Mouse (Mus musculus): ENCODE data around the gene Hspb2. TPM values are rescaled to one million over a fixed set of nuclear protein-coding genes. Genes with fewer than 3 reads are reported as not detected.

The Hspb2 gene
- total RNA-seq (2021) = 1 to 10 TPM; 1.3 to 1.8 TPM
- long read RNA-seq, experiment 1 = 0 reads
- long read RNA-seq, experiment 2 = 0 reads

DNA sequence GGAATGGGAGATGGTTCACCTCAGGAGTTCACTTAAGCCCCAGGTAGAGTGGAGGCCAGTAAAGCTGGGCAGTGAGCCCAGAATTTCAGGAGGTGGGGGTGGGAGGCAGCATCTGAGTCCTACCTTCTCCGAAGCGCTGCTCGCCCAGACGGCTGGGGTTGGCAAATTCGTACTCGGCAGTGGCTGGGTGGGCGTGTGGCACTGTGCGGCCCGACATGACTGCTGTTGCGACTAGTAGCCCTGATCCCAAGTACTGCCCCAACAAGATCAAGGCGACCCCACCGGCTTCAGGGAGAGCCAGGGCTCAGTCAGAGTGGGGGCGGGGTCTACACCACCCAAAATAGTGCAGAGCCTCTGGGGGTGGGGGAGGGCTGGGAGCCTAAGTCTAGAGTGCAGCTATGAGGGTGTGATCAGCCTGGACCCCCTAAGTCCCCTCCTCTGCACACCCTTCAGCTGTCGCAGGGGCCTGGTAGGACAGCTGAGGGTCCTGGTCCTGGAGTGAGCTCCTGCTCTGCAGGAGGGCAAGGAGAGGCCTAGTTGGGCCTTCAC, at the start of gene Hspb2:
Gene Hspb2 (minus strand): TSS at position 301 of the 549 bp plus-strand sequence.
- no peak for DNase-seq (ENCODE audit: low spot score in 2 of 2)

- DNase-seq (ENCODE audit: low spot score in 2 of 2) = peak in 1 of 2 experiments; percentile 43
Measured at GRCm38 (mm10) chr9:50800985-50801384, 48.8 kb upstream of the Hspb2 start.

DNA sequence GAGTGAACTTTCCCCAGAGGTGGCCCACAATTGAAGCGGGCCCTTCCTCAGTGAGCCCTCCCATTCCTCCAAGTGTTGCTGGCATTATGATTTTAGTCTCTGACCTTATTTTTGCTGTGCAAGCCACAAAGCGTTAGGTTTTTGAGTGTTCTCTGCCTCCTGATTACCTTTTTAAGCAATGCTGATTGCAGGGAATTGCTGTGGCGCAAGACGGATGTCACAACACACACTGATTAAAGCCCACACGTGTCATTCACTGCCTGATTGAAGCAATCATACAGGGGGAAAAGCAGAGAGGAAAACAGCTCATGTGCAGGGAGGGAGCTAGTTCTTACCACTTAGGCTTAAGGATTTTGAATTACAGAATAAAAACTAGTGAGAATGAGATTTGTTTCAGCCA, 46.2 kb upstream of the Hspb2 start:
- DNase-seq (ENCODE audit: low spot score in 2 of 2) = no peak

DNA sequence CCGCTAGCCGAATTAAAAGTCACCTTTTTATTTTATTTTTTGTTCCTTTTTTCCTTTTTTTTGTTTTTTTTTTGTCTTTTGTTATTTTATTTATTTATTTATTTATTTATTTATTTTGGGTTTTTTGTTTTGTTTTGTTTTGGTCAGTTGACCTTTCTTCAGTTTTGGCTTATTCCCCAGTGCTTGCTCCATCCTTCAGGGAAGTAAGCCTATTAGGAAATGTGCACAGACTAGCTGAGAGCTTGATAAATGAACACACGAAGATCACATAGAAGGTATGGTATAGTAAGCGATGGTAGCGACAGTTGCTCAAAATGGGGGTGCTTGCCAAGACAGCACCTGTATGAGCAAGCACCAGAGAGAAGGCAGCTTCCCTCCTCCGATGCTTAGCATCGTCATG, 45.5 kb upstream of the Hspb2 start:
- no peak for DNase-seq (ENCODE audit: low spot score in 2 of 2)

GRCm38 (mm10) chr9:50796776-50797175, 44.6 kb upstream of the Hspb2 start:
- DNase-seq (ENCODE audit: low spot score in 2 of 2) = no peak

DNA sequence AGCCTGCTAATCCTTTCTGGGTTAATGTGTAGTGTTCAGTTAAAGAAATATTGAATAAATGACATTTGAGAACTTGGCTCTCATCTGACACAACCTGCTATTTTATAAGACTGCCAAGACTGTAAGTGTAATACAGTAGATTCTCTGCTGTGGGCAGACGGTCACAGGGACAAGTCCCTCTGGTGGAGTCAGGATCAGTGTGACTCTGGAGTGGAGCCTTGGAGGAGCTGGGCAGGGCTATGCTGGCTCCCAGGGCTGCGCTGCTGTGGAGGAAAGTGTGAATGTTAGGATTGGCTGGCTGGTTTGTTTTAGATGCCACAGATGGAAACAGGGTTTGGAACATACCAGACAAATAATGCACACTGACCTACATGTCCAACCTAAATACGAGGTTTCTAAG, 43.1 kb upstream of the Hspb2 start:
- DNase-seq (ENCODE audit: low spot score in 2 of 2) = no peak

DNA sequence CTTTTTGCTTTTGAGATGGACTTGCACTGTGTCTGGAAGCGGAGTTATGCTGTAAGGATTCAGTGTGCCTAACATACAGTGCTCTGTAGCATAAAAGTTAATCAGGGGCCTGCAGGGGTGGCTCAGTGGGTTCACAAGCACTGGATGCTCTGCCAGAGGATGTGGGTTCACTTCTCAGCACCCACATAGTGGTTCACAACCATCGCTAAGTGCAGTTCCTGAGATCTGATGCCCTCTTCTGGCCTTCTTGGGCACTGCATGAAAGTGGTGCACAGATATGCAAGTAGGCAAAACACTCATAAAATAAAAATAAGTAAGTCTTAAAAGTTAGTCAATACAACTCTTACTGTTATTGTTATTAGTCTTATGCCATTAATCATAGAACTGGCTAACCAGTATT, 30.0 kb upstream of the Hspb2 start:
- no peak for DNase-seq (ENCODE audit: low spot score in 2 of 2)

DNA sequence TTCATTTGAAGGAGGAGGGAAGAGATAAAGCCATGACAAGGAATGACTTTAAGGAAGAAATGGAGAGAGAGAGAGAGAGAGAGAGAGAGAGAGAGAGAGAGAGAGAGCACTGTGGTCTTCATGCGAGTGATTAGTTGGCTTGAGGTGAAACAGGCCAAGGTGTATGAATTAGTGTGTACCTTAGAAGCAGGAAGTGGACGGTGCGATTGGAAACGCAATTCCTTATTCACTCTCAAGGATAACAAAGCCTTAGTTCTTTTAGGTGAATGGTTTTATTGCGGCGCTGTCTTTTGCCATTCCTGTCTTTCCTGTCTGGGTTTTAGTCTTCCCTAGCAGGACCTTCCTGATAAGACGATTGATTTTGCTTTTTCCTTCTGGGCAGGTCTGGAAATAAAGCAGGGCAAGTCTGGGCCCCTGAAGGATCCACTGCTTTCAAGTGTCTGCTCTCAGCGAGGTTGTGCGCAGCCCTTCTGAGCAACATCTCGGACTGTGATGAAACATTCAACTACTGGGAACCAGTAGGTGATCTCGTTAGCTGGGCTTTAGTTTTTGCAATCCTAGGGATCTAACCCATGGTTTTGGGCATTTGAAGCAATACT, 24.1 kb upstream of the Hspb2 start:
- DNase-seq (ENCODE audit: low spot score in 2 of 2) = no peak

- DNase-seq (ENCODE audit: low spot score in 2 of 2) = no peak
Measured at GRCm38 (mm10) chr9:50775662-50776126, 23.5 kb upstream of the Hspb2 start.

DNA sequence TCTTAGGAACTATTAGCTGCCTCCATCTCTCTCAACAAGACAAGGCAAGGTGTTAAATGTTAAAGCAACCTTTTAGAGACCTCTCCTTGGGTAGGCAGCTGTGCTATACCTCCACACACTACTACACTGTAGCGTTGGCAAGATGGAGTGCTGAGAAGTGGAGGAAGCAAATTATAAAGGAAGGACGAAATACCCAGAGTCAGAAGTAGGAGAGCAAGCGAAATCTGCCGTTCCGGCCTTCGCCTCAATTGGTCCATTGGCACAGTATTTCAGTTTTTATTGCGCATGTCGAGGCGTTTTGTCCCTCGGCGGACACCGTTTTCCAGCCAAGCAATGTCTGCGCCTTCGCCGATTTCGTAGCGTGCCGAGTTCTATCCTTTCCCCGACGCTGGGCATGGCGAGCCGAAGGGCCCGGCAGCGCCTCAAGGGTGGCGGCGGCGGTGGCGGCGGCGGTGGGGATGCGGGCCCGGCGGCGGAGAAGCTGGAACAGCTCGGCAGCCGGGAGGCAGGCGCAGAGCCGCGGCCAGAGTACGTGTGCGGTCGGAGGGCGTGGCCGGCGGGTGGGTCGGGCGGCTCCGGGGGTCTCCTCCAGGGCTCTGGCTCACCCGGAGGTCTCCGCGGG, 22.9 kb upstream of the Hspb2 start, which contains the start of the genes Alg9 and 1110032A03Rik:
Gene Alg9 (plus strand): TSS at position 29 of the 622 bp plus-strand sequence.
Gene 1110032A03Rik (minus strand): TSS at position 530 of the 622 bp plus-strand sequence.
- peak; percentile 87 to 90 for DNase-seq (ENCODE audit: low spot score in 2 of 2)

- no peak for DNase-seq (ENCODE audit: low spot score in 2 of 2)
Measured at GRCm38 (mm10) chr9:50774026-50774462, 21.9 kb upstream of the Hspb2 start.

DNA sequence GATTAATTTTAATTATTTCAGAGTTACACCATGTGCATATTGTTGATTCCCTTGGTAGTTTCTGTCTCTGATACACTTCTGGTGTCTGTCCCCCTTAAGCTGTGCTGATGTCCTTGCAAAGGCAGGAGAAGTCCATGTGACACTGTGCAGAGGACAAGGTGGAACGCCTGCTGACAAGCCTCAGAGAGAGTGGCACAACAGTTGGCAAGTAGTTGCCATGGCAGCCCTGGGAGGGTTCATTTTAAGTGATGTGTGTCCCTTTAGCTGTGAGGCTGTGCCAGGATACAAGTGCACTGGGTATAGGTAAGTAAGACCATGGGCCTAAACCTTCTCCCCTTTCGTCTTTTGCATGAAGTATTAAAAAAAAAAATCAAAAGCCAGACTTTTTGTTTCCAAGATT, 17.9 kb upstream of the Hspb2 start:
- no peak for DNase-seq (ENCODE audit: low spot score in 2 of 2)

DNA sequence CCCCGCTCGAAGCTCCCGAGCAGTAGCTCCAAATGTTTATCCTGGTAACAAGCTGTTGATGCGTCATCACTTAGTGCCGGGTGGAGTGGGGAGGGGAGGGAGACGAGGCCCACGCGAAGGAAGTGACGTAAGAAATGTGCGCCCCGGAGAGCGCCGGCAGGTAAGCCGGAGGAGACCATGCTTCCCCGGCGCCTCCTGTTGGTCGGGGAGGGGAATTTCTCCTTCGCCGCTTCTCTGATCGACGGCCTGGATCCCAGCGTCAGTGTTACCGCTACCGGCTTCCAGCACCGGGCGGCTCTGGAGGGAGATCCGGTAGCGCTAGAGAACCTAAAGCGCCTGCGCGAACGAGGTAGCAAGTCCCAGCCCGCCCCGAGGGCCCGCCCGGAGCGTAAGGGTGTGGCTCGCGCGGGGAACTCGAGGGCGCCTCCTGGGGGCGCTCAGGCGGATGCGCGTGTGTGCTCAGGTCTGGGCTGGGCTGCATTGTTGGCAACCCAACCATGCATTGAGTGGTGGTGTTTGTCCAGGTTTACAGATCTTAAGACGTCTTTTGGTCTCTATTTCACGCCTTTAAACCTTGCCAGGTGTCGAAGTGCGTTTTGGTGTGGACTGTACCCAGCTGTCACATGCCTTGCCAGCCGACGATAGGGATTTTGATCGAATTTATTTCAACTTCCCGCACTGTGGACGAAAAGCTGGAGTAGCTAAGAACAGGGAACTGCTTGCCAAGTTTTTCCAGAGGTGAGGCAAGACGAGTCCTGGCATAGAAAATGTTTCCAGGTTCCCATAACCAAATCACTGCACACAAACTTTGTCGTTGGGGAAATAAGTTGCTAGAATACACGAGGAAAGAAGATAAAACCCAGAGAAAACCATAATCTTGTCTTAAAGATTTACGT, 16.2 kb upstream of the Hspb2 start, which contains the start of gene Fdxacb1:
Gene Fdxacb1 (plus strand): TSS at position 130 of the 896 bp plus-strand sequence.
- DNase-seq (ENCODE audit: low spot score in 2 of 2) = peak; percentile 98 to 99

DNA sequence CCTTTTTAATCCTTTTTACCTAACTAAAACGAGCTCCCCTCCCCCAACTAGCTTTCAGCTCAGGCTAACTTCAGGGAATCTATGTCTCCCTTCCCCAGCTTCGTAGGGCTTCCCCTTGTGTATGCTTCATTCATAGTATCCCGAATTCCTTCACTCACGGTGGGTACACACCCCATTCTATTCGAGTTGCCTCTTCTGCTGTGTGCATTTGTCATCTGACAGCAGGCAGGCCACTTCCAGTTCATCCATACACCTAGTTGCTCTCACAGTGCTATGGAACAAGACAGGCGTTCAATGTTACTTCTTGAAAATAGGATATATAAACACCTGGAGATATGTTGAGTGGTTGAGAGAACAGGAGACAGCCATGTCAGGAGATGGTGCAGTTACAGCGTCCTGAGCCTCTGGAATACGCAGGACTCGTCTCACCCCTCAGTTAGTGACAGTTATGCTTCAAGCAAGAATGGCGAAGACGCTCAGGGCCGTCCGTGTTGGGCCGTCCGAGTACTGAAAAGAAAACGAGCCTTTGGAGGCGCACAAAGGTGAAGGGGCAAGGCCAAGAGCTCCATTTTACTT, 15.5 kb upstream of the Hspb2 start:
- DNase-seq (ENCODE audit: low spot score in 2 of 2) = no peak

GRCm38 (mm10) chr9:50763331-50763730, 11.2 kb upstream of the Hspb2 start:
- DNase-seq (ENCODE audit: low spot score in 2 of 2) = no peak

- DNase-seq (ENCODE audit: low spot score in 2 of 2) = no peak
Measured at GRCm38 (mm10) chr9:50761520-50762243, 9.5 kb upstream of the Hspb2 start.

DNA sequence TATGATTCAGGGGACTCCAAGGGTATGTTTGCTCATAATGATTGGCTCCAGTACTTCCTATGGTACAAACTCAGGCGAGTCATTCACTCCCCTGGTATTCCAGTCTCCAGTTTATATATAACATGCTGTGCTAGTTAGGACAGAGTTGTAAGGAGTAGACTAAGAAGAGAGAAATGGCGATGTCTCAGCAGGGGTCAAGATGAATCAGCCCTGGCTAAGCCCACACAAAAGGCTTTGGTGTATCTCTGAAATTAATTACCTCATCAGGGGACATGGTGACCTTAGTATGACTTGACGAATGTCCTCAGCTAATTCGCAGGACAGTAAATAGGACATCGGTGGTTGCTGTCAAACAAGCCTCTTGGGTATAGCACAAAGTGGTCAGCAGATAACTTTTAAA, 4.6 kb upstream of the Hspb2 start:
- DNase-seq (ENCODE audit: low spot score in 2 of 2) = no peak

- DNase-seq (ENCODE audit: low spot score in 2 of 2) = no peak
Measured at GRCm38 (mm10) chr9:50753947-50754346, 1.8 kb upstream of the Hspb2 start.

DNA sequence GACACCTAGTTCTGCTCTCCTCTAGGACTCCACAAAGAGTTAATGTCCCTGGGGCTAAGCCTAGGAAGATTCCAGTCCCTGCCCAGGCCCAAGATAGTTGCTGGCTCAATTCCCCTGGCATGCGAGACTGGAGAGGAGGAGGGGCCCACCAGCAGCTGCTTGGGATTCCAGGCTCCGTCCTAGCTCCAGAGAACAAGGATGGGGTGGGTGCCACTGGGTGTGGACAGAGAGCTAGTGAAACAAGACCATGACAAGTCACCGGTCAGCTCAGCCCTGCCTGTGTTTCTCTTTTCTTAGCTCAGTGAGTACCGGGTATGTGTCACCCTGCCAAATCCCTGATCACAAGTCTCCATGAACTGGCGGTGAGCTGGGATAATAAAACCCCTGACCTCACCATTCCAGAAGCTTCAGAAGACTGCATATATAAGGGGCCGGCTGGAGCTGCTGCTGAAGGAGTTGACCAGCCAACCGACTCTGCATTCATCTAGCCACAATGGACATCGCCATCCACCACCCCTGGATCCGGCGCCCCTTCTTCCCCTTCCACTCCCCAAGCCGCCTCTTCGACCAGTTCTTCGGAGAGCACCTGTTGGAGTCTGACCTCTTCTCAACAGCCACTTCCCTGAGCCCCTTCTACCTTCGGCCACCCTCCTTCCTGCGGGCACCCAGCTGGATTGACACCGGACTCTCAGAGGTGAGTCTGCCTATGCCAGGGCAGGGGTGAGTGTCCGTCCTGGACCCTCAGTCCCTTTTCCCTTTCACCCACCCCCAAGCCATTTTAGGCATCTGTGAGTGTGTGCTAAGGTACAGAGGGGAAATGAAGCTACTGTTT, 846 bp upstream of the Hspb2 start:
- DNase-seq (ENCODE audit: low spot score in 2 of 2) = peak; percentile 56 to 78

Data from layer of hippocampus, postnatal 14 days (tissue).